Mouse (Mus musculus) kidney, adult 8-10 months (tissue): ENCODE measurements around the gene Rbm46.

ENCODE experiments used
- DNase-seq, 2 experiments: peaks; one replicate each; pipeline ENCODE4 v3.0.0; 2022

Gene Rbm46

GRCm38 (mm10) chr3:82876372-82876739, at the start of gene Rbm46:
Rbm46 (minus strand) TSS chr3:82876483.
- DNase-seq: peak; percentile 56 to 57

DNA sequence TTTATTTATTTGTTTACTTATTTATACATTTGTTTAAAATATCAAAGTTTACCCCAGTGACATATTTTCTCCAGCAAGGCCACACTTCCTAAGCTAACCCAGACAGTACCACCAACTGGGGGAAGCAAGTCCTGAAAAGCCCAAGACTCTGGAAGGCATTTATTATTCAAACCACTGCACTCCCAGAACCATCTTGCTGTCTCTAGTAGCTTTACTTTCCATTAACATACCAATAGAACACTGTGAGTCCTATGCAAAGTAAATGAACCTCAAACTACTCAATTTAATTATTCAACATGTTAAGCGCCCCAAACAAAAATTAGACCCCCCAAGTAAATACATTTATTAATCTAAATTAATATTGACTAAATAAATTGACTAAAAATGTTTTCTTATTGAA, 39.3 kb upstream of the Rbm46 start:
- no peak for DNase-seq

DNA sequence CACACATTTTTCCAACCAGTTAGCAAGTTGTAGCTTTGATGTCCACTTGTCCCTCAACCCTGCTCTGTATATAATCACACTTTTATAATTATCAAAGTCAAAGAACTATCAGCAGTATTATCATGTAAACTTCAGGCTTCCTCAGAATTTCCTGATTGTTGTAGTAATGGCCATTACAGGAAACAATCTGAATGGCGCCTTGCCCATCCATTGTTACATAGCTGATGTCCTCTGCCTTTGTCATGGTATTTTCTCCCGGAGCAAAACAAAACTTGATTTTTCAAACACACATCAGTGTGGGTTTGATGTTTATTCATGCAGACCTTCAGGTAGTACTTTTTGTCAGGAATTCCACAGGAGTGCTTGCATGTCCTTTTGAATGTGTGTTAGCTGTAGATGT, 32.4 kb upstream of the Rbm46 start:
- no peak for DNase-seq

- peak in 1 of 2 experiments; percentile 2 for DNase-seq
These were observed 28.1 kb upstream of the Rbm46 start for GRCm38 (mm10) chr3:82904211-82904908.

- DNase-seq: peak; percentile 70 to 78
These were observed 27.4 kb upstream of the Rbm46 start, which contains the start of gene Lrat for GRCm38 (mm10) chr3:82903613-82904205. Lrat (minus strand) TSS chr3:82903973.

- no peak for DNase-seq
These were observed 26.7 kb upstream of the Rbm46 start for GRCm38 (mm10) chr3:82902757-82903612.

- DNase-seq: no peak
These were observed 12.6 kb upstream of the Rbm46 start for GRCm38 (mm10) chr3:82888842-82889241.

DNA sequence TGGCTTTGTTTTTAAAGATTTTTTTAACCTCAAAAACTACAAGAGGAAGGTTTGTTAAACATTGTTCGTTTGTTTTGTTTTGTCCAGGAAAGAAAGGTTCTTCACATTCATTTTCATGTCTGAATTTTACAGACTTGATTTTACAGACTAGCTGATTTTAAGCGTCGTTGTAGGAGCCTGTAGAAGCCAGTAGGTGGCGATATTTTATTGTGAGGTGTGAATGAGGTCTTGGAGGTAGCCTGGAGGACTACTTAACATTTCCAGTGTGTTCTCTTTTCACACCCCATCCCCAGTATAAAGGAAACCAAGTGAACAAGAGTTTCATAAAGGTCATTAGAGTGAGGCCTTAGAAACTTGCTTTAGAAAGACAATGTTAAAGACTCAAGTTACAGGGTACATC, 975 bp upstream of the Rbm46 start:
- peak; percentile 4 to 22 for DNase-seq

- no peak for DNase-seq
These were observed 462 bp downstream of the Rbm46 start for GRCm38 (mm10) chr3:82875671-82876371.

GRCm38 (mm10) chr3:82857414-82858077, 18.7 kb downstream of the Rbm46 start:
- DNase-seq: peak in 1 of 2 experiments; percentile 3

GRCm38 (mm10) chr3:82825165-82825564, 51.1 kb downstream of the Rbm46 start:
- DNase-seq: no peak

GRCm38 (mm10) chr3:82811851-82812250, 64.4 kb downstream of the Rbm46 start:
- no peak for DNase-seq

GRCm38 (mm10) chr3:82810334-82811120, 65.8 kb downstream of the Rbm46 start:
- no peak for DNase-seq

DNA sequence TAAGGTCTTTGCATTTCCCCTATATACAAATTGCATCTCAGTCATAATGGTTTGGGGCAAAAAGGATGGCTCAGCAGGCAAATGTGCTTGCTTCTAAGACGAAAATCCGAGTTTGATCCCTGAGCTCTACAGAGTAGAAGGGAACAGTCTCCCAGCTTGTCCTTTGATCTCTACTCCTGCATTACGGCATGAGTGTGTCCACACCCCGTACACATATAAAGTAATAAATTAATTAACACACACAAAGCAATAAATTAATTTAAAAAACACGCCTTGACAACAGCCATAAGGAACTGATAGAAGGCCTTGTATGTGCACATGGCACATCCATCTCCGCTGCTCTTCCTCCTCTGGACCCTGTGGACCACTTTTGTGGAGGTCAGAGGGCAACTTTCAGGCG, 66.5 kb downstream of the Rbm46 start:
- no peak for DNase-seq

DNA sequence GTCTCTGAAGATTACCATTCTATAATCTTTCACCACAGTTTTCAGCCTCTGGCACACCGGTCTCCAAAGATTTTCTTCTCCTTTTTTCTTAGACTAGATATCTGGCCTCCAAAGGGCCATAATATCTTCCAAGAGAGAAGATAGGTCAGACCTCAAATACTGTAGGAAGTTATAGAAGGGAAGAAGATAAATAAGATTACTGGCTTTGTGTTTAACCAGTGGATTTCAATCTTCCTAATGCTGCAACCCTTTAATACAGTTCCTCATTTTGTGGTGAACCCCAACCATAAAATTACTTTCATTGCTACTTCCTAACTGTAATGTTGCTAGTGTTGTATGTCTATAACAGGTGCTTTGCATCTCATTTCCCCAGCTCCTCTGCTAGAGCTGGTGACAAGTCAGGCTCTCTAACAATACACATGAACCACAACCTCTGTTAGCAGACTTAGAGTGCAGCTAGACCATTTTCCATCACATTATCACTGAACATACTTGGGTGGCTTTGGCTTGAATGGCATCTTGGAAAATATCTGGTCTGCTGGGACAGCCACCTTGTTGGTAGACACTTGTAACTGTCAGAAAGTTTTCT, 67.9 kb downstream of the Rbm46 start:
- no peak for DNase-seq

GRCm38 (mm10) chr3:82805291-82805690, 71.0 kb downstream of the Rbm46 start:
- DNase-seq: no peak

DNA sequence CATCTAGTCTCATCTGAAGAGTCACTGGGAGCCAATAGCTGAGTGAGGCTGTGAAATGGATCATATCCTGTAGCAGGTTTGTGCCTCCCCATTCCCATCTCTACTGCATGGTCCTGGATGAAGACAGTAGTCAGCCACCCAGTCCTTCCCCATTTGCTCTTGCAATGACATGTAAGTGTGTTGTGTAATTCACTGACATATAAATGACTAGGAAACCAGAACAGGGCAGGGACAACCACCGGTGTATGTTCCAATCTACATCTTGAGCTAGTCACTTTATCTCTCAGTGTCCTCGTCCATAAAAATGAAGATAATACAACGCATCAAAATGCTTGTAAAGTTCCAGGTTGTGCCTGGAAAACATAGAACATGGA, 75.8 kb downstream of the Rbm46 start:
- DNase-seq: no peak

DNA sequence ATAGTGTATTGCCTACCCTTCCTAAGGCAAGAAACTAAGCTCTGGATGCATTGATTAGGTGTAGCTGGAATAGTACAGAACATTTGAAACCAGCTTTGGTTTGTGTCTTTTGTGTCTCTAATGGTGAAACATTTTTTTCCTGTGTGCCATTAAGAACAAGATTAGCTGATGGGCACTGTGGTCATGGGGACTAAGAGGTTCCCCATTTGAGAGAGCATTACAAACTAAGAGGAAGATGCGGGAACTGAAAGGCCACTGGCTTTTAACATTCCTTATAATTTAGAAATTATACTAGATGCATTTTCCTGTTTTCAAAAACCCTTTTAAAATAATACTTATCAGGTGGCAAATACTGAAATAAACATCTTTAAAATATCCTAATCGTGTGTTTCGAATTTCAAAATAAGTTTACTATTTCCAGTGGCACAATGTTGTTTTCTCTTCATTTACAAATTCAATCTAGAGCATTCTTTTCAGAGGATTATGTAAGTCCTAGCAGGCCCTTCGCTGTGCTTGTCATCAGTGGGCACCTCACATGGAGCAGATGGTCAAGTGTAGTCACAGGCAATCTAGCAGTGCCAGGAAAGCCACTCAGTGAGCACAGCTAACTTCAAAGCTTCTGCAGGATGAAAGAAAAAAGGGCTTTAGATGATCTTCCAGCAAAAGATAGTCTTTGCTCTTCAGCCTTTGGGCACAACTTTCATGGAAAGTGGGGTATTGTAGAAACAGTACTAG, 76.4 kb downstream of the Rbm46 start:
- DNase-seq: no peak

DNA sequence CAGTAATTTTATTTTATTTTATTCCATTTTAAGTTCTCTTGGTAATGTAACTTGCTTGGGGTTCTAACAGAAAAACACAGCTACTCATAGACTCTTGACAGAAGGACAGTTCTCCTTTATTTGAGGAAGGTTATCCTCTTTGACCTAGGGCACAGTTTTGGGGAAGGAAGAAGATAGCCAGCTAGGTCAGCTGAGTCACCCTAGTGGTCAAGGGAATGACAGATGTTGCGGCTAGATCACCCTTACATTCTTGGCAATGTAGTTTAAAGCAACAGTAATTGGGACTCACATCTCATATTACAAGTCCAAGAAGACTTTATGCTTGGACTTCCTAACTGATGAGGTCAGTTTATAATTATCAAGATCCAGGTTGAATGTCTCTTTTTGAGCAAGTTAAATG, 82.6 kb downstream of the Rbm46 start:
- no peak for DNase-seq

GRCm38 (mm10) chr3:82791663-82792062, 84.6 kb downstream of the Rbm46 start:
- DNase-seq: no peak
